Comparison of ENCODE assay signal across 13 mouse cellular contexts in the genomic region with DNA sequence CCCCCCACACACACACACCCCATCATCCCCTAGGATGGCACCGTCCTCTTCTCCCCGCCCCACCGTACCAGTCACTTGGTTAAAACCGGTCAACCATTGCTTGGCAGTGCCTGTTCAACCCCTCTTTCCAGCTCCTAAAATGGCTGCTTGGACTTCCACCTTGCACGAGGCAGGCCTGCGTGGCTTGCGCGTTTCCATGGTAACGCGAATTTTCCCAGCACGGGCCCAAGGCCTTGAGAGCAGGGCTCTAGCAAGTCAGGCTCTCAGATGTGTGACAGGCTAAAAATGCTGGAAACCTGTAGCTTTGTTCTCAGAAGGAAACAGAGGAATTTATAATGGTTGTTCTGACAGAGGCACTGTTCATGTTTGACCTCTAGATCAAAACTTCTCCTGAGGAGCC. TPM values are rescaled to one million over a fixed set of nuclear protein-coding genes. Genes with fewer than 3 reads are reported as not detected.
DNase-seq lines count a peak whose midpoint lies in the region; ATAC-seq lines count a peak whose summit lies in the region.
"Not testable (repeated sequence)": the region's sequence is repeated elsewhere in the genome, so short reads cannot be mapped to it uniquely, and the experiment has no call there.
"Had no signal": no experiment of that assay in that cellular context is flagged by ENCODE, and none has a peak within 500 bp of the region (broad histone marks: within the 10 kb centered on the region; RNA-seq: fewer than 3 reads in every experiment).

A gene (minus strand): TSS at position 173 of the 400 bp plus-strand sequence.

- WGBS in embryonic facial prominence, embryonic 10.5 days, result 62% methylated on average over 11 of the region's 11 CpGs
- WGBS in heart, embryonic 12.5 days, result 53% methylated on average over 11 of the region's 11 CpGs
- WGBS in hindbrain, embryonic 15.5 days, result 58% methylated on average over 11 of the region's 11 CpGs
- WGBS in limb, embryonic 12.5 days, result 51% methylated on average over 11 of the region's 11 CpGs
- 61% methylated on average over 11 of the region's 11 CpGs for WGBS in neural tube, embryonic 12.5 days
- WGBS in stomach, embryonic 16.5 days, result 57% methylated on average over 11 of the region's 11 CpGs

- peak within 1 kb of the TSS; percentile 25; the same call in 1 of the 2 replicates for H3K4me3 ChIP-seq in embryonic facial prominence, embryonic 10.5 days
- not testable (repeated sequence) for H3K4me3 ChIP-seq in heart, embryonic 12.5 days; hindbrain, embryonic 15.5 days; limb, embryonic 12.5 days (replicated peaks); neural tube, embryonic 12.5 days; stomach, embryonic 16.5 days (replicated peaks; ENCODE audit: low read length)
- H3K4me3 ChIP-seq in megakaryocyte, embryonic 14.5 days (replicated peaks), result peak within 1 kb of the TSS; percentile 77

- H3K27me3 ChIP-seq in embryonic facial prominence, embryonic 10.5 days (replicated peaks; ENCODE audit: low read depth, poor library complexity, severe bottlenecking); heart, embryonic 12.5 days (replicated peaks); hindbrain, embryonic 15.5 days; limb, embryonic 12.5 days; megakaryocyte, embryonic 14.5 days (replicated peaks); neural tube, embryonic 12.5 days (replicated peaks); stomach, embryonic 16.5 days (ENCODE audit: control insufficient read depth, insufficient read depth, low read length): not testable (repeated sequence)

- not testable (repeated sequence) for H3K9ac ChIP-seq in heart, embryonic 12.5 days; hindbrain, embryonic 15.5 days; limb, embryonic 12.5 days (replicated peaks); neural tube, embryonic 12.5 days; stomach, embryonic 16.5 days (ENCODE audit: low read length)

- H3K9me3 ChIP-seq in embryonic facial prominence, embryonic 10.5 days, result peaks cover 13% of the 10 kb centered on the region; the same call in 1 of the 2 replicates
- H3K9me3 ChIP-seq in heart, embryonic 12.5 days (replicated peaks), result peaks cover 15% of the 10 kb centered on the region
- not testable (repeated sequence) for H3K9me3 ChIP-seq in hindbrain, embryonic 15.5 days; neural tube, embryonic 12.5 days; stomach, embryonic 16.5 days (replicated peaks; ENCODE audit: control insufficient read depth, low read length)
- H3K9me3 ChIP-seq in limb, embryonic 12.5 days, result peaks cover 11% of the 10 kb centered on the region
- peaks cover 35% of the 10 kb centered on the region for H3K9me3 ChIP-seq in megakaryocyte, embryonic 14.5 days

- peak within 1 kb of the TSS; percentile 30 for H3K4me2 ChIP-seq in heart, embryonic 12.5 days
- H3K4me2 ChIP-seq in hindbrain, embryonic 15.5 days, result 0 out of 2 replicates have a peak within 1 kb of the TSS, but pooled peaks have one; percentile 1
- peak within 1 kb of the TSS; percentile 13; the same call in 1 of the 2 replicates for H3K4me2 ChIP-seq in limb, embryonic 12.5 days
- 0 out of 2 replicates have a peak within 1 kb of the TSS, but pooled peaks have one; percentile 1 for H3K4me2 ChIP-seq in neural tube, embryonic 12.5 days (replicated peaks)
- H3K4me2 ChIP-seq in stomach, embryonic 16.5 days (ENCODE audit: low read depth, low read length), result peak within 1 kb of the TSS; percentile 21; the same call in 1 of the 2 replicates

- not testable (repeated sequence) for H3K27ac ChIP-seq in embryonic facial prominence, embryonic 10.5 days (replicated peaks); heart, embryonic 12.5 days (ENCODE audit: poor library complexity, severe bottlenecking); hindbrain, embryonic 15.5 days (replicated peaks); limb, embryonic 12.5 days; neural tube, embryonic 12.5 days; stomach, embryonic 16.5 days (ENCODE audit: low read length)

- H3K4me1 ChIP-seq in embryonic facial prominence, embryonic 10.5 days; heart, embryonic 12.5 days (replicated peaks); hindbrain, embryonic 15.5 days (replicated peaks); limb, embryonic 12.5 days (replicated peaks); megakaryocyte, embryonic 14.5 days; neural tube, embryonic 12.5 days; stomach, embryonic 16.5 days (ENCODE audit: control insufficient read depth, insufficient read depth, low read length): not testable (repeated sequence)

- not testable (repeated sequence) for ATAC-seq in heart, embryonic 12.5 days (ENCODE audit: insufficient number of reproducible peaks, low FRiP score); hindbrain, embryonic 15.5 days (ENCODE audit: low FRiP score, low read depth); limb, embryonic 12.5 days (ENCODE audit: insufficient number of reproducible peaks, insufficient read depth, low FRiP score, low TSS enrichment, low read depth); neural tube, embryonic 12.5 days (ENCODE audit: low FRiP score, low read depth); stomach, embryonic 16.5 days (ENCODE audit: insufficient read depth, low FRiP score)

- H3K36me3 ChIP-seq in embryonic facial prominence, embryonic 10.5 days (replicated peaks); heart, embryonic 12.5 days; hindbrain, embryonic 15.5 days; limb, embryonic 12.5 days; megakaryocyte, embryonic 14.5 days (replicated peaks; ENCODE audit: low read length); neural tube, embryonic 12.5 days; stomach, embryonic 16.5 days (ENCODE audit: control insufficient read depth, insufficient read depth, low read length): not testable (repeated sequence)

- DNase-seq in R1 (ENCODE audit: low read depth, low spot score), result peak; percentile 83
- DNase-seq in embryonic facial prominence, embryonic 10.5 days (ENCODE audit: low spot score), result not testable (repeated sequence)

RNA-seq across cellular contexts. Expression of the gene that starts here (rescaled TPM):
- not detected in 2 replicates for polyA plus RNA-seq in embryonic facial prominence, embryonic 10.5 days (2016; fragmentation: Nextera tagmentation; extraction: Ambion mirVana)
- polyA plus RNA-seq in heart, embryonic 12.5 days (2016; fragmentation: Nextera tagmentation; extraction: Ambion mirVana), result not detected in 2 replicates
- 0.29 and 0.60 TPM in 2 replicates for polyA plus RNA-seq in hindbrain, embryonic 15.5 days (2015; fragmentation: Nextera tagmentation; extraction: Ambion mirVana)
- not detected in 2 replicates for polyA plus RNA-seq in limb, embryonic 12.5 days (2016; fragmentation: Nextera tagmentation; extraction: Ambion mirVana)
- not detected in 2 replicates for polyA plus RNA-seq in megakaryocyte, embryonic 14.5 days (2012; ENCODE audit: insufficient read depth, low replicate concordance)
- polyA plus RNA-seq in neural tube, embryonic 12.5 days (2016; fragmentation: Nextera tagmentation; extraction: Ambion mirVana), result 0.14 and 0.23 TPM in 2 replicates
- polyA plus RNA-seq in stomach, embryonic 16.5 days (2015; fragmentation: Nextera tagmentation; extraction: Ambion mirVana), result 0.14 TPM in 1 of 2 replicates, not detected in the other
- polyA plus RNA-seq: cerebellum, adult 2 months; kidney, adult 2 months; limb, embryonic 11.5 days; neural tube, embryonic 11.5 days; urinary bladder, adult 2 months had no signal
